ENCODE assay signal across 28 mouse cellular contexts in the genomic region with DNA sequence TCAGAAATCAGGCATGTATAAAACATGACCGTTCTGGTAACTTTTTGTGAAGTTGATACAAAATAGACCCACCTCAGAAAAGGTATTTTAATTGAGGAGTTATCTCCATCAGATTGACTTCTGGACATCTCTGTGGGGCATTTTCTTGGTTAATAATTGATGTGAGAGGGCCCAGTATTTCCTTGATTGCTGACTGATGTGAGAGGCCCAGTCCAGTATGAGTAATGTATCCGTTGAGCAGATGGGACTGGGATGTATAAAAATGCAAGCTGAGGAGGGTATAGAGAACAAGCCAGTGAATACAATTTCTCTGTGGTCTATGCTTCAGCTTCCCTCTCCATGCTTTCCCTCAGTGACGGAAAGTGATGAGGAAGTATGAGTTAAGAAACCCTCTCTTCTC.
"Had no signal": no experiment of that assay in that cellular context is flagged by ENCODE, and none has a peak within 500 bp of the region (broad histone marks: within the 10 kb centered on the region; RNA-seq: fewer than 3 reads in every experiment).

No protein-coding gene starts in this region.

- DNase-seq: cerebellum, adult 2 months; cerebellum, adult 8-10 months; cerebellum, adult 9-10 months; cerebellum, adult 9-11 months; cerebellum, postnatal 10 days; cerebellum, postnatal 14 days; cerebellum, postnatal 25 days; cerebellum, postnatal 36 days; embryo, embryonic 11 days; forebrain, postnatal 0 days; gastrocnemius, adult 2 months; gastrocnemius, postnatal 10 days; gastrocnemius, postnatal 14 days; gastrocnemius, postnatal 25 days; gastrocnemius, postnatal 36 days; heart, adult 11 months; heart, adult 18-20 months had no signal

- H3K36me3 ChIP-seq: embryonic facial prominence, embryonic 10.5 days; embryonic facial prominence, embryonic 12.5 days; embryonic facial prominence, embryonic 13.5 days; embryonic facial prominence, embryonic 15.5 days; forebrain, embryonic 10.5 days; forebrain, embryonic 12.5 days; forebrain, embryonic 15.5 days had no signal

- H3K9me3 ChIP-seq: embryonic facial prominence, embryonic 10.5 days; embryonic facial prominence, embryonic 12.5 days; embryonic facial prominence, embryonic 13.5 days; embryonic facial prominence, embryonic 15.5 days; forebrain, embryonic 10.5 days; forebrain, embryonic 12.5 days; forebrain, embryonic 13.5 days; forebrain, embryonic 15.5 days had no signal

- H3K9ac ChIP-seq: embryonic facial prominence, embryonic 12.5 days; embryonic facial prominence, embryonic 13.5 days; embryonic facial prominence, embryonic 15.5 days; forebrain, embryonic 12.5 days; forebrain, embryonic 13.5 days; forebrain, embryonic 15.5 days; forebrain, postnatal 0 days had no signal

- H3K4me3 ChIP-seq: embryonic facial prominence, embryonic 10.5 days; embryonic facial prominence, embryonic 12.5 days; embryonic facial prominence, embryonic 13.5 days; embryonic facial prominence, embryonic 15.5 days; erythroblast, embryonic 14.5 days; forebrain, embryonic 10.5 days; forebrain, embryonic 12.5 days; forebrain, embryonic 13.5 days; forebrain, embryonic 15.5 days; gastrocnemius, adult 2 months had no signal

- H3K27ac ChIP-seq: embryonic facial prominence, embryonic 10.5 days; embryonic facial prominence, embryonic 12.5 days; embryonic facial prominence, embryonic 13.5 days; embryonic facial prominence, embryonic 15.5 days; forebrain, embryonic 10.5 days; forebrain, embryonic 12.5 days; forebrain, embryonic 13.5 days; forebrain, embryonic 15.5 days; gastrocnemius, adult 2 months had no signal

- ATAC-seq: forebrain, embryonic 13.5 days; forebrain, embryonic 14.5 days; forebrain, embryonic 15.5 days; forebrain, embryonic 16.5 days; forebrain, postnatal 0 days had no signal

- H3K4me1 ChIP-seq: embryonic facial prominence, embryonic 10.5 days; embryonic facial prominence, embryonic 12.5 days; embryonic facial prominence, embryonic 13.5 days; embryonic facial prominence, embryonic 15.5 days; forebrain, embryonic 10.5 days; forebrain, embryonic 12.5 days; forebrain, embryonic 13.5 days; forebrain, embryonic 15.5 days had no signal

- H3K27me3 ChIP-seq: embryonic facial prominence, embryonic 12.5 days; embryonic facial prominence, embryonic 13.5 days; embryonic facial prominence, embryonic 15.5 days; forebrain, embryonic 12.5 days; forebrain, embryonic 13.5 days; forebrain, embryonic 15.5 days had no signal

- H3K4me2 ChIP-seq: embryonic facial prominence, embryonic 12.5 days; embryonic facial prominence, embryonic 13.5 days; embryonic facial prominence, embryonic 15.5 days; forebrain, embryonic 12.5 days; forebrain, embryonic 13.5 days; forebrain, embryonic 15.5 days had no signal
